Mouse (Mus musculus) midbrain, postnatal 0 days (tissue): ENCODE data around the gene Asna1. TPM values are rescaled to one million over a fixed set of nuclear protein-coding genes. Genes with fewer than 3 reads are reported as not detected.
A peak's percentile ranks its signal among the peaks of the same experiment; 100 is the strongest.

Experiments
- ATAC-seq: fragments of 200-750 bp; cut with Nextera tagmentation; 2 replicates; pipeline ENCODE4 v1.8.0; 2017; ENCODE audit warnings: moderate number of reproducible peaks, mild to moderate bottlenecking, moderate TSS enrichment, moderate library complexity; ENCODE audit not compliant: low FRiP score
- DNase-seq: peaks from one replicate; pipeline ENCODE4 v3.0.0-alpha.2; 2015; ENCODE audit warnings: low spot score
- H3K27ac ChIP-seq: fragments of 300-500 bp; sonication (generic); 2 replicates; pipeline ENCODE4 v1.5.1; 2014; ENCODE audit warnings: low read depth, mild to moderate bottlenecking, low read length, mixed read lengths
- H3K27me3 ChIP-seq: fragments of 300-500 bp; sonication (generic); 2 replicates; pipeline ENCODE4 v1.6.1; 2014; ENCODE audit warnings: low read length, control low read depth, mixed read lengths; ENCODE audit not compliant: insufficient read depth
- H3K36me3 ChIP-seq: fragments of 300-500 bp; sonication (generic); 2 replicates; pipeline ENCODE4 v1.6.1; 2014; ENCODE audit warnings: low read length, control low read depth, mixed read lengths; ENCODE audit not compliant: insufficient read depth
- H3K4me1 ChIP-seq: fragments of 300-500 bp; sonication (generic); 2 replicates; pipeline ENCODE4 v1.6.1; 2014; ENCODE audit warnings: mild to moderate bottlenecking, control low read depth, antibody characterized with exemption, low read length, mixed read lengths; ENCODE audit not compliant: insufficient read depth
- H3K4me2 ChIP-seq: fragments of 300-500 bp; sonication (generic); 2 replicates; pipeline ENCODE4 v1.6.1; 2014; ENCODE audit warnings: low read depth, mild to moderate bottlenecking, low read length, mixed read lengths; ENCODE audit not compliant: poor library complexity, severe bottlenecking
- H3K4me3 ChIP-seq: fragments of 300-500 bp; sonication (generic); 2 replicates; pipeline ENCODE4 v1.5.1; 2014; ENCODE audit warnings: low read depth, mild to moderate bottlenecking, low read length, moderate library complexity
- H3K9ac ChIP-seq: fragments of 300-500 bp; sonication (generic); replicated peaks from 2 replicates; pipeline ENCODE4 v1.6.1; 2014; ENCODE audit warnings: mild to moderate bottlenecking, low read length, moderate library complexity, mixed read lengths; ENCODE audit not compliant: poor library complexity, severe bottlenecking
- H3K9me3 ChIP-seq: fragments of 300-500 bp; sonication (generic); 2 replicates; pipeline ENCODE4 v1.6.1; 2016; ENCODE audit warnings: low read length, control low read depth
- CTCF ChIP-seq: IDR thresholded peaks from 2 replicates; pipeline ENCODE4 v1.5.1; 2016; ENCODE audit warnings: antibody characterized with exemption, mild to moderate bottlenecking
- WGBS: fragments of 180-500 bp; shearing (Covaris S2); extraction: QIAGEN DNeasy Blood & Tissue Kit; methylation state at CpG from one replicate; pipeline ENCODE4 v1.1.7; 2014; 5-methylcytosine and 5-hydroxymethylcytosine counted together
- polyA plus RNA-seq: library from polyadenylated mRNA; unstranded; fragments of >200 nt; fragmentation: Nextera tagmentation; extraction: Ambion mirVana; gene quantifications from 2 replicates; pipeline ENCODE4 v1.2.1, GENCODE M21; 2015
- total RNA-seq: library from RNA; depleted of rRNA; stranded (reverse); fragments of >200 nt; gene quantifications from 2 replicates; pipeline ENCODE4 v1.2.3, GENCODE M21; 2014

Asna1 gene
- total and polyA plus RNA-seq, 2 experiments from 2014 or later: 137 to 172 TPM

DNA sequence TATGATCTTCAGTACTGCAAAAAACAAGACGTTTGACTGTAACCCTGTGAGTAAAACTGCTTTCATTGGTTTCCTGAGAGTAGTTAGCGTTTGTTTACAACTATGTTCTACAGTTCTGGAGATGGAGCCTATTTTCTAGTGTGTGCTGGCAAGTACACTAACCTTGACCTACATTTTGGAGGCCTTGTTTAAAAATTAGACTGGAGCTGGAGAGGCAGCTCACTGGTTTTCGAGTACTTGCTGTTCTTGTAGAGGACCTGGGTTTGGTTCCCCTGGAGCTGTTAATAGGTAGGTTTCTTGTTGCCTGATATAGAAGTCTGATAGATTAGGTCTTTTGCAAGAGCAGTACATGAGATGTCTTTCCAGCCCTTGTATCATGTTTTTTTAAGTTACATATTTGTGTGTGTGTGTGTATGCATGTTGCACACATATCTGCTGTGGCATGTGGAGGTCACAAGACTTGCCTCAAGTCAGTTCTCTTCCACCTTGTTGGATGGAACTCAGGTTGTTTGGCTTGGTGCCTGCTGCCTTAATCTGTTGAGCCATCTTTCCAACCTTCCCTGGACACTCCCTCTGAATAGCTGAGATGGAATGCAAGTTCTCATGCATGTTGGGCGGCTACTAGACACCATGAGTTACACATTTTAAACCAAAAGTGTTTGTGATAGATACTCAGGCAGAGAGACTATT lies 7.7 kb upstream of the Asna1 start:
- no peak overlapping the region for H3K4me3 ChIP-seq
- WGBS: 89% methylated on average over 4 of the region's 4 CpGs
- peaks cover 23% of the 10 kb centered on the region for H3K36me3 ChIP-seq
- H3K9ac ChIP-seq: no peak overlapping the region
- no peak for DNase-seq
- H3K9me3 ChIP-seq: no peaks in the 10 kb centered on the region
- peaks cover 7% of the 10 kb centered on the region for H3K4me1 ChIP-seq
- H3K27me3 ChIP-seq: no peaks in the 10 kb centered on the region
- H3K4me2 ChIP-seq: no peak overlapping the region
- TF ChIP-seq CTCF: no peak
- ATAC-seq: no peak
- no peak overlapping the region for H3K27ac ChIP-seq

DNA sequence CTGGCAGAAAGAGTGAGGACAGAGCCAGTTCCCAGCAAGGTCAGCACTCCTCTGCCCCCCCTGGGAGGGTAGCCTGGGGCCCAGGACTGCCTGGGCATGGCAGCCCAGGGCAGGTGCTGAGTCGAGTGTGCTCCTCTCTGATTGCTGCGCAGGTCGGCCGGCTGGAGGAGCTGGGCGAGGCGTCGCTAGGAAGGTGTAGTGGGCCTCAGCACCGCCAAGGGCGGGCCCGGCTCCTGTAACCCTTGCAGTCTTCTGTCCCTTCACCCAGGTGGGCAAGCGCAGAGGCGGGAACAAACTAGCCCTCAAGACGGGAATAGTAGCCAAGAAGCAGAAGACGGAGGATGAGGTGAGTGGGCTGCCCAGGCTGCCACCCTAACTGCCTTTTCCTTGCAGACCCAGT lies 4.2 kb upstream of the Asna1 start:
- WGBS: 93% methylated on average over 14 of the region's 14 CpGs
- no peak overlapping the region; the same call in 1 of the 2 replicates for H3K9ac ChIP-seq
- no peak overlapping the region for H3K4me3 ChIP-seq
- no peaks in the 10 kb centered on the region for H3K27me3 ChIP-seq
- H3K9me3 ChIP-seq: no peaks in the 10 kb centered on the region
- peaks cover 7% of the 10 kb centered on the region for H3K4me1 ChIP-seq
- H3K36me3 ChIP-seq: peaks cover 23% of the 10 kb centered on the region
- H3K27ac ChIP-seq: no peak overlapping the region
- no peak overlapping the region for H3K4me2 ChIP-seq
- DNase-seq (no peak), ATAC-seq (no peak)
- TF ChIP-seq CTCF: no peak

DNA sequence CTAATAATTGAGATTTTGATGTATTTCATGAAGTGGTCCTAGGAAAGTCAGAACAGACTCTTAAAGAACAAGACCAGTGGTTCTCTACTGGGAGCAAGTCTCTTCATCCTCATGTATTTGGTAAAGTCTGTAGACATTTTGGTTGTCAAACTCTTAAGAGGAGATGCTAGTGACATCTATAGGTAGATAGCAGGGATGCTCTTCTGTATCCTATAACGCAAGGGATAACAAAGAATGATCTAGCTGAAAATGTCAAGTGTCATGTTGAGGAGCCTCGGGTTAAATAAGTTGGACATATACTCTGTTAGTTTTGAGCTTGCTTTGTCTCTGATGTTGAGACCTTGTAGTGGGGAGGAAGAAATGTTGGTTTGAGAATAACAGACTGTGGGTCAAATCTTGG lies 2.8 kb upstream of the Asna1 start:
- H3K4me3 ChIP-seq: peak overlapping the region; percentile 98
- H3K36me3 ChIP-seq: peaks cover 26% of the 10 kb centered on the region
- ATAC-seq: no peak
- H3K9ac ChIP-seq: peak overlapping the region; percentile 99
- 19% methylated on average over 2 of the region's 2 CpGs for WGBS
- DNase-seq: peak; percentile 31
- peak overlapping the region; percentile 92 for H3K4me2 ChIP-seq
- peaks cover 11% of the 10 kb centered on the region for H3K4me1 ChIP-seq
- peak; percentile 58 for TF ChIP-seq CTCF
- H3K9me3 ChIP-seq: no peaks in the 10 kb centered on the region
- 0 out of 2 replicates have a peak overlapping the region, but pooled peaks have one; percentile 18 for H3K27ac ChIP-seq
- no peaks in the 10 kb centered on the region for H3K27me3 ChIP-seq

GRCm38 (mm10) chr8:85027516-85027855 lies 2.4 kb upstream of the Asna1 start:
- TF ChIP-seq CTCF: no peak
- 1% methylated on average over 13 of the region's 13 CpGs for WGBS
- Histone ChIP-seq H3K9me3 (no peaks in the 10 kb centered on the region), H3K9ac (peak overlapping the region; percentile 99), H3K27me3 (no peaks in the 10 kb centered on the region), H3K27ac (peak overlapping the region; percentile 94), H3K36me3 (peaks cover 26% of the 10 kb centered on the region), H3K4me3 (peak overlapping the region; percentile 98), H3K4me1 (peaks cover 11% of the 10 kb centered on the region), H3K4me2 (peak overlapping the region; percentile 92)
- ATAC-seq: no peak
- no peak for DNase-seq

DNA sequence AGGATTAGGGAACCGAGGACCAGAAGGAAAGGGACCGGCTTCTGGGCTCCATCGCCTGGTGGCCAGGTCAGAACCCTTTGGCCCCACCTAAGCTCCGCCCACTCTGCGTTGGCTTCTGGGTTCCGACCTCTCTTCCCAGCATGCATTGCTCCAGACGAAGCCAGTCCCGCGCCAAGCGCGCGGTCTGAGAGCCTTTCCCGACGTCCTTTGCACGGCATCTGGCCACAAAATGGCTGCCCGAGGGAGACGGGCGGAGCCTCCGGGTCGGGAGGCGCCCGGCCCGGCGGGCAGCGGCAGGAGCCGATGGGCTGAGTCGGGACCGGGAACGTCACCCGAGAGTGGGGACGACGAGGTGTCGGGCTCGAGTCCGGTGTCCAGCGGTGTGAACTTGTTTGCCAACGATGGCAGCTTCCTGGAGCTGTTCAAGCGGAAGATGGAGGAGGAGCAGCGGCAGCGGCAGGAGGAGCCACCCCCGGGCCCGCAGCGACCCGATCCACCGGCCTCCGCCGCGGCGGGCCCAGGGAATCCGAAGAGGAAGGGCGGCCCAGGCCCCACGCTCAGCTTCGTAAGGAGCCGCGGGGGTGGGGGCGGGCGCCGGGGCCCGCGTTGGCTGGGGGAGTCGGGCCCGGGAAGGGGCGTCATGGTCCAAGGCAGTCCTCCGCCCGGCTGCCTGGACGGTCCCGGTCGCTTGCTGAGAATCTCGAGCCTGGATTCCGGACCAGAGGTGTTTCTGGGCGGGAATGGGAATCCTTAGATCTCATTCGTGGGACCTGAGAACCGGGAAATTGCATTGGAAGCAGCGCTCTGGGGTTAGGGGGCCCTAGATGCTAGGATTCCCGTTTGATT lies 1.8 kb upstream of the Asna1 start, which contains the start of gene Trir:
TSS of gene Trir (plus strand) at position 154 of the 846 bp plus-strand sequence.
- peak; percentile 98 for DNase-seq

GRCm38 (mm10) chr8:85023846-85024245 lies 1.2 kb downstream of the Asna1 start:
- no peak for ATAC-seq
- H3K4me2 ChIP-seq: peak overlapping the region; percentile 92; the same call in 1 of the 2 replicates

More for the DNA sequence above, 1.8 kb upstream of the Asna1 start, which contains the start of gene Trir:
- peaks cover 27% of the 10 kb centered on the region for H3K36me3 ChIP-seq
- peak within 1 kb of the TSS; percentile 99 for H3K9ac ChIP-seq
- TF ChIP-seq CTCF: no peak
- H3K4me1 ChIP-seq: peaks cover 11% of the 10 kb centered on the region
- no peaks in the 10 kb centered on the region for H3K9me3 ChIP-seq
- peak within 1 kb of the TSS; percentile 98 for H3K4me3 ChIP-seq
- peak within 1 kb of the TSS; percentile 92 for H3K4me2 ChIP-seq
- no peaks in the 10 kb centered on the region for H3K27me3 ChIP-seq
- peak; percentile 74 for ATAC-seq
- H3K27ac ChIP-seq: peak within 1 kb of the TSS; percentile 94
- WGBS: under 1% methylated on average over 70 of the region's 75 CpGs

More at GRCm38 (mm10) chr8:85023846-85024245, 1.2 kb downstream of the Asna1 start:
- no peak for TF ChIP-seq CTCF
- Histone ChIP-seq H3K36me3 (peaks cover 22% of the 10 kb centered on the region), H3K27me3 (no peaks in the 10 kb centered on the region), H3K4me3 (peak overlapping the region; percentile 98; the same call in 1 of the 2 replicates), H3K9me3 (no peaks in the 10 kb centered on the region), H3K4me1 (peaks cover 11% of the 10 kb centered on the region), H3K9ac (no peak overlapping the region), H3K27ac (no peak overlapping the region)
- WGBS: 99% methylated on average over 3 of the region's 3 CpGs
- no peak for DNase-seq
